Mouse (Mus musculus) liver, embryonic 16.5 days (tissue): ENCODE data around the gene Retreg3. TPM values are rescaled to one million over a fixed set of nuclear protein-coding genes. Genes with fewer than 3 reads are reported as not detected.

Experiments used
- ATAC-seq: fragments of 200-750 bp; cut with Nextera tagmentation; 2 replicates; pipeline ENCODE4 v1.8.0; 2017; ENCODE audit warnings: low read depth, mild to moderate bottlenecking, moderate number of reproducible peaks, moderate library complexity
- H3K27ac ChIP-seq: fragments of 300-500 bp; sonication (generic); 2 replicates; pipeline ENCODE4 v1.5.1; 2014; ENCODE audit warnings: mild to moderate bottlenecking, low read length
- H3K27me3 ChIP-seq: fragments of 300-500 bp; sonication (generic); 2 replicates; pipeline ENCODE4 v1.6.1; 2014; ENCODE audit warnings: low read depth, low read length, mixed read lengths; ENCODE audit not compliant: control insufficient read depth, insufficient read depth
- H3K36me3 ChIP-seq: fragments of 300-500 bp; sonication (generic); 2 replicates; pipeline ENCODE4 v1.6.1; 2014; ENCODE audit warnings: mild to moderate bottlenecking; ENCODE audit not compliant: control insufficient read depth, insufficient read depth
- H3K4me1 ChIP-seq: fragments of 300-500 bp; sonication (generic); 2 replicates; pipeline ENCODE4 v1.6.1; 2014; ENCODE audit warnings: low read depth, low read length, mixed read lengths; ENCODE audit not compliant: control insufficient read depth
- H3K4me2 ChIP-seq: fragments of 300-500 bp; sonication (generic); 2 replicates; pipeline ENCODE4 v1.6.1; 2014; ENCODE audit warnings: low read depth, low read length, mixed read lengths
- H3K4me3 ChIP-seq: fragments of 300-500 bp; sonication (generic); 2 replicates; pipeline ENCODE4 v1.5.1; 2014; ENCODE audit warnings: low read depth, mild to moderate bottlenecking, low read length
- H3K9ac ChIP-seq: fragments of 300-500 bp; sonication (generic); 2 replicates; pipeline ENCODE4 v1.6.1; 2014; ENCODE audit warnings: low read depth, low read length
- H3K9me3 ChIP-seq: fragments of 300-500 bp; sonication (generic); replicated peaks from 2 replicates; pipeline ENCODE4 v1.6.1; 2016; ENCODE audit warnings: low read length; ENCODE audit not compliant: control insufficient read depth
- WGBS: fragments of 180-500 bp; shearing (Covaris S2); extraction: QIAGEN DNeasy Blood & Tissue Kit; methylation state at CpG from one replicate; pipeline ENCODE4 v1.1.7; 2014; ENCODE audit not compliant: insufficient replicate concordance; 5-methylcytosine and 5-hydroxymethylcytosine counted together
- microRNA-seq: library from miRNA; unstranded; fragments of <30 nt; microRNA quantifications from one replicate; pipeline ENCODE4, GENCODE M21; 2016
- polyA plus RNA-seq: library from polyadenylated mRNA; unstranded; fragments of >200 nt; fragmentation: Nextera tagmentation; extraction: Ambion mirVana; gene quantifications from 2 replicates; pipeline ENCODE4 v1.2.1, GENCODE M21; 2015

The Retreg3 gene
- polyA plus RNA-seq, 1 experiment from 2014 or later, result 11.9 TPM

GRCm38 (mm10) chr11:101046440-101046839 is 73.3 kb downstream of the Retreg3 start:
- H3K4me1 ChIP-seq, result no peaks in the 10 kb centered on the region
- 44% methylated on average over 9 of the region's 9 CpGs for WGBS
- H3K4me2 ChIP-seq, result no peak overlapping the region
- peak; percentile 21; the same call in 1 of the 2 replicates for ATAC-seq
- H3K27ac ChIP-seq, result no peak overlapping the region
- no peaks in the 10 kb centered on the region for H3K9me3 ChIP-seq
- H3K36me3 ChIP-seq, result peaks cover 88% of the 10 kb centered on the region
- H3K27me3 ChIP-seq, result no peaks in the 10 kb centered on the region
- H3K4me3 ChIP-seq, result no peak overlapping the region
- no peak overlapping the region for H3K9ac ChIP-seq

Small RNA genes within 50 kb of the gene (microRNA-seq; reads per million reads assigned to microRNA genes)
- gene Gm27626, result not detected

Other genes starting within 250 kb of the Retreg3 start
- 32.8 and 39.2 TPM in 2 replicates for gene Stat3, start 180.4 kb downstream of the Retreg3 start, polyA plus RNA-seq
- 26.0 and 29.7 TPM in 2 replicates for gene Cavin1, start 149.0 kb downstream of the Retreg3 start, polyA plus RNA-seq
- 47.5 and 49.9 TPM in 2 replicates for gene Atp6v0a1, start 110.4 kb downstream of the Retreg3 start, polyA plus RNA-seq
- 7.1 and 7.2 TPM in 2 replicates for gene Naglu, start 49.9 kb downstream of the Retreg3 start, polyA plus RNA-seq
- gene Hsd17b1, start 41.5 kb downstream of the Retreg3 start, polyA plus RNA-seq, result 0.28 and 0.30 TPM in 2 replicates
- 20.1 and 20.5 TPM in 2 replicates for gene Coasy, start 37.3 kb downstream of the Retreg3 start, polyA plus RNA-seq
- gene Mlx, start 32.6 kb downstream of the Retreg3 start, polyA plus RNA-seq, result 23.8 and 24.5 TPM in 2 replicates
- gene Psmc3ip, start 24.5 kb downstream of the Retreg3 start, polyA plus RNA-seq, result 11.7 and 11.8 TPM in 2 replicates
- 34.3 and 36.6 TPM in 2 replicates for gene Tubg1, start within 50 bp of the Retreg3 start, polyA plus RNA-seq
- gene Tubg2, start 36.0 kb upstream of the Retreg3 start, polyA plus RNA-seq, result 0.05 and 0.09 TPM in 2 replicates
- 0.11 and 0.17 TPM in 2 replicates for gene Cntnap1, start 50.6 kb upstream of the Retreg3 start, polyA plus RNA-seq
- gene Plekhh3, start 51.5 kb upstream of the Retreg3 start, polyA plus RNA-seq, result 1.1 and 1.7 TPM in 2 replicates
- gene Ccr10, start 55.5 kb upstream of the Retreg3 start, polyA plus RNA-seq, result 0.05 and 0.08 TPM in 2 replicates
- gene Ezh1, start 106.6 kb upstream of the Retreg3 start, polyA plus RNA-seq, result 10.8 and 12.5 TPM in 2 replicates
- 20.8 and 21.8 TPM in 2 replicates for gene Ramp2, start 126.1 kb upstream of the Retreg3 start, polyA plus RNA-seq
- gene Vps25, start 133.8 kb upstream of the Retreg3 start, polyA plus RNA-seq, result 72.2 and 75.2 TPM in 2 replicates
- 4.3 and 5.4 TPM in 2 replicates for gene Wnk4, start 140.7 kb upstream of the Retreg3 start, polyA plus RNA-seq
- gene Cntd1, start 159.1 kb upstream of the Retreg3 start, polyA plus RNA-seq, result 0.70 and 0.74 TPM in 2 replicates
- 77.7 and 79.9 TPM in 2 replicates for gene Coa3, start 159.2 kb upstream of the Retreg3 start, polyA plus RNA-seq
- gene Becn1, start 182.4 kb upstream of the Retreg3 start, polyA plus RNA-seq, result 89.6 and 93.6 TPM in 2 replicates
- 162 and 170 TPM in 2 replicates for gene Psme3, start 196.3 kb upstream of the Retreg3 start, polyA plus RNA-seq
- gene Aoc2, start 205.2 kb upstream of the Retreg3 start, polyA plus RNA-seq, result 1.5 and 1.8 TPM in 2 replicates
- gene Aoc3, start 210.7 kb upstream of the Retreg3 start, polyA plus RNA-seq, result 0.05 TPM in 2 replicates
- gene G6pc, start 247.7 kb upstream of the Retreg3 start, polyA plus RNA-seq, result 0.15 and 0.26 TPM in 2 replicates